ENCODE assay signal across 13 mouse cellular contexts in genomic region chr6:39460040-39460439, GRCm38 (mm10). TPM values are rescaled to one million over a fixed set of nuclear protein-coding genes. Genes with fewer than 3 reads are reported as not detected.
DNase-seq lines count a peak whose midpoint lies in the region; TF ChIP-seq lines count a peak whose summit lies in the region.
"Had no signal": no experiment of that assay in that cellular context is flagged by ENCODE, and none has a peak within 500 bp of the region (broad histone marks: within the 10 kb centered on the region; RNA-seq: fewer than 3 reads in every experiment).

No protein-coding gene starts in this region.

- no peak overlapping the region for H3K4me3 ChIP-seq in left cerebral cortex, adult 2 months
- H3K4me3 ChIP-seq in hindbrain, embryonic 10.5 days = no peak overlapping the region
- H3K4me3 ChIP-seq: embryonic facial prominence, embryonic 10.5 days; forebrain, embryonic 13.5 days; myocyte; stomach, embryonic 15.5 days had no signal

- intact Hi-C loops in left cerebral cortex, adult 2 months (cut with DNase I) = loop anchor here (5.0 kb wide), 1 partner anchor 322 kb away; no protein-coding TSS in a partner anchor

- 0 out of 2 replicates have a peak, but pooled peaks cover 3% of the 10 kb centered on the region for H3K4me1 ChIP-seq in hindbrain, embryonic 10.5 days (replicated peaks)
- H3K4me1 ChIP-seq: embryonic facial prominence, embryonic 10.5 days; forebrain, embryonic 13.5 days had no signal

- H3K36me3 ChIP-seq in hindbrain, embryonic 10.5 days = peaks cover 49% of the 10 kb centered on the region

- TF ChIP-seq CTCF in left cerebral cortex, adult 2 months (IDR thresholded peaks at IDR 0.05) = peak; percentile 4

- peaks cover 7% of the 10 kb centered on the region for H3K9me3 ChIP-seq in hindbrain, embryonic 10.5 days
- H3K9me3 ChIP-seq: forebrain, embryonic 13.5 days; stomach, embryonic 15.5 days had no signal

- DNase-seq in left cerebral cortex, adult 2 months (ENCODE audit: extremely low spot score in 1 of 2, low spot score in 2 of 2) = no peak
- DNase-seq in left cerebral cortex, adult 11 months (ENCODE audit: low spot score) = no peak
- DNase-seq in thymus, postnatal 14 days = peak; percentile 45
- no peak for DNase-seq in thymus, adult 18-20 months
- peak; percentile 70 for DNase-seq in ZHBTc4 (ENCODE audit: low read depth, low spot score)
- DNase-seq in frontal cortex, adult 2 months (ENCODE audit: extremely low spot score in 1 of 2, low spot score in 1 of 2) = no peak
- no peak for DNase-seq in hindbrain, embryonic 10.5 days (ENCODE audit: low spot score)
- DNase-seq: cerebellum, adult 11-12 months; heart, postnatal 36 days had no signal

- no peak overlapping the region for H3K27ac ChIP-seq in left cerebral cortex, adult 2 months
- H3K27ac ChIP-seq in hindbrain, embryonic 10.5 days = no peak overlapping the region
- H3K27ac ChIP-seq: embryonic facial prominence, embryonic 10.5 days; forebrain, embryonic 13.5 days; stomach, embryonic 15.5 days had no signal

- no peaks in the 10 kb centered on the region for H3K27me3 ChIP-seq in hindbrain, embryonic 10.5 days (ENCODE audit: insufficient read depth, poor library complexity, severe bottlenecking)
- H3K27me3 ChIP-seq: forebrain, embryonic 13.5 days; stomach, embryonic 15.5 days had no signal

- 96% methylated on average over 11 of the region's 11 CpGs for WGBS in hindbrain, embryonic 10.5 days

RNA-seq across cellular contexts. Expression of gene Mkrn1, which starts 39.8 kb away (rescaled TPM):
- total RNA-seq in left cerebral cortex, adult 2 months (2021) = 100 to 1,000 TPM; 132 to 136 TPM
- 102 and 108 TPM in 2 replicates for polyA plus RNA-seq in frontal cortex, adult 2 months (2012; rRNA removed)
- 90.0 and 116 TPM in 2 replicates for polyA plus RNA-seq in hindbrain, embryonic 10.5 days (2016; fragmentation: Nextera tagmentation; extraction: Ambion mirVana)

Comparison
In these comparisons a context has a peak if more than half of its experiments do, and no peak if none do; other contexts are left out.
1. DNase-seq: peak in thymus, postnatal 14 days (single experiment) and ZHBTc4 (single experiment); none in left cerebral cortex, adult 2 months (0 of 2), left cerebral cortex, adult 11 months (single experiment), thymus, adult 18-20 months (0 of 2), frontal cortex, adult 2 months (0 of 2) and hindbrain, embryonic 10.5 days (single experiment).